Mouse (Mus musculus): Measurements from ENCODE around the gene Snrnp40. TPM values are rescaled to one million over a fixed set of nuclear protein-coding genes. Genes with fewer than 3 reads are reported as not detected.

Gene Snrnp40
- 10 to 100 TPM; 23.6 to 28.2 (median 27.6) TPM for total RNA-seq (2022)

DNA sequence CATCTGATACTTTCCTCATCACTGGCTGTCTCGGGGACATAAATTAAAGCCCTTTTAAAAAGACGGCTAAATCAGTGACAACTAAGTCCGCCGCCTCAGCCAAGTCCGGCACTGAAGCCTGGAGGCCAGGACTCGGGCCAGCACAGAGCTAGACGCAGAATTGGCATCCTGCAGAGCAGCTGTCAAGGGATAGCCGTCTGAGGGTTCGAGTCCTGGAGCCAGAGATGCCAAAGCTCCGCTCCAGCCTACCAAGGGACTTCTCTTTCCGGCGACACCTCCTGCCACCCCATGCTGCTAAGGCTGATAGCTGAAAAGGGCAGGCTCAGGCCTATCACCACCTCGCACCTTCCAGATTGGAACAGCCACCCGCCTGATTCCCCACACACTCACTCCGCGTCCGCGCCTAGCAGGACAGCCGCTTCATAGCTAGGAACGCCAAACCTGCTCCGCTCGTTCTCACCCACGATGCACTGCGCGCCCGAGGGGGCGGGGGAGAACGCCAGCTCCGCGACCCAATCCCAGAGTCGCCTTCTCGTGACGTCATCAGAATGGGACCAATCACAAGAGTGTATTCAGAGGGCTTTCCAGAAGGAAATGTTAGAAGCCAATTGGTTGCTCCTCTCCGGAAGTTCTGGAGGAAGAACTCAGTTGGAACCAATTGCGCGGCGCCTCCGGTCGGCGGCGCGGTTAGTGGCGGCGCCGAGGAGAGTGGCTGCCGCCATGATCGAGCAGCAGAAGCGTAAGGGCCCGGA is at the start of gene Snrnp40, which contains the start of gene Zcchc17:
Gene Snrnp40, plus strand, starts transcription at position 647 of the 752 bp plus-strand sequence.
Gene Zcchc17, minus strand, starts transcription at position 458 of the 752 bp plus-strand sequence.
- DNase-seq (ENCODE audit: low spot score in 2 of 2) = peak; percentile 93 to 99

DNA sequence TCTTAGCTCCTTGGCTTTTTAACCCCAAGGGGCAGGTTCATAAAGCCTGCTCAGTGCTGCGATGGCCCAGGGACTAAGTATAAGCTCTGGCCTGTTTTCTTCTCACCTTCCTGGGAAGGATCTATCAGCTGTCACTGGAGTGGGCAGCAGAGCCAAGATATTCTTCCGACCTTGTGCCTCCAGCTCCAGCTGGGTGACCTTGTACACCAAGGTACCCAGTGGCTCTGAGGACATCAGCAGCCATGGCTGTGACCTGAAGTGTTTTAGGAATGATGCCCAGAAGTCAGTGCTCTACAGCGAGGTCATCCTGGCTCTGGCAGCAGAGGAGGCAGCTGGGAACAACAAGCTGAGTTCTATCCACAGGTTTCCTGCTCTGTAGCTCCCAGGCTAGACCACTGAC is 47.4 kb upstream of the Snrnp40 start:
- no peak for DNase-seq (ENCODE audit: low spot score in 2 of 2)

DNA sequence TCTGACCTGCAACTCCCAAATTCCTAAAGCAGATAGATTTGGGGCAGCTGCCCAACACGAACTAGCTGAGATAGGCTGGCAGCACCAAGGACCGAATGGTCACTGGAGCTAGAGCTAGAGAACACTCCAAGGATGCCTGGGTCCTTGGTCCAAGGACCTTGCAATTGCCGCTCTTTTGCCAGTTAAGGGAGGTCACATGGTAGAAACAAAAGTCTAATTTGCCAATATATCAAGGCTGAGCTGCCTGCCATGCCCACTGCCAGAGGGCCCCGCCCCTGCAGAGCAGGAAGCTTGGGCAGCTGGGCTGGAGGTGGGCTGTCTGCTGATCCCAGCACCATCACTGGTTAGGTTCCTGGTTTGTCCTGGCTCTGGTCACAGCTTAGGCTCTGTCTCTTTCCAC is 46.4 kb upstream of the Snrnp40 start:
- DNase-seq (ENCODE audit: low spot score in 2 of 2) = no peak

DNA sequence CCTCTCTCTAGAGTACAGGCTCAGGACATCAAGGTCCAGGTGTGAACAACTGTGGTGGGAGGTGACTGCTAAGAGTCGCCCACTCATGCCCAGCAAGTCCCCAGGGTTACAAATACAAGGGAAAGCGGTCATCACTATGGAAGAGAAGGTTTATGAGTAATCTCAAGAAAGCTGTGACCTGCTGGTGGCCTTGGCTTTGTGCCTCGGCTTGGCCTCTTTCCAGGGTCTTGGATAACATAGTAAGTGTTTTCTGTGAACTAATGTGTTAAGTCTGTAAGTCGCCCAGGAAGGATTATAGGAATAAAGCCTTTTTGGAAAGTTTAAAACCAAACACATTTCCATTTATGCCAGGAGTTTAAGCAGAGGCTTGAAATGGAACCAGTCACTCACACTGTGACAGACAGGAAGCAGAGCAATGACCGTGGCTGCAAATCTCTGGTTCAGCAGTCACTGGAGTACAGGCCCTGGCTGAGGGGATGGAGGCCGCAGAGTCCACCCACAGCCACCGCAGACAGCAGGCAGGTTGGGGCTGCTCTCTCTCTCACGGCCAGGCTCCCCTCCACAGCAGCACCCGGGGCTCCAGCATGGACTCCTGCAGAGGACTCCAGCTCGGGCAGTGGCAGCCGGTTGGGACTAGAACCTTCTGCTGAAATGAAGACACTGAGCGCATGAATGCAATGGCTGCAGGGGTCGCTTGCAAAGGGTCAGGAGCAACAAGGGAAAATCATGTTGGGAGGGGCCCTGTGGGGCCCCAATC is 44.0 kb upstream of the Snrnp40 start:
- DNase-seq (ENCODE audit: low spot score in 2 of 2) = no peak

DNA sequence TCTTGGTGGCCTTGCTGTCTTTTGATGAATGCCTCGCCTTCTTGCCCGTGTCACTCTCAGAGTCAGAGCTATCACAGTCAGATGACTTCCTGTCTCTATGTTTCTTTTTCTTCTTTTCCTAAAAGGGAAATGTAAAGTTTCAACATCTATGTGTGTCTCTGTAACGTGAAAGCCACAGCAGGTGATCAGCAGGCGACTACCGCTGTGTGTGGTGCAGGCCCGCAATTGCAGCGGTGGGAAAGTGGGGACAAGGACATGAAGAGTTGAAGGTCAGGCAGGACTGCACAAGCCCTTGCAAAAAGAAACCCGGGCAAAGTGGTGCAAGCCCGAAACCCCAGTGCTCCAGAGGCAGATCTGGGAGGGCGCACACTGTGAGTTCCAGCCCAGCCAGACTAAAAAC is 43.2 kb upstream of the Snrnp40 start:
- no peak for DNase-seq (ENCODE audit: low spot score in 2 of 2)

DNA sequence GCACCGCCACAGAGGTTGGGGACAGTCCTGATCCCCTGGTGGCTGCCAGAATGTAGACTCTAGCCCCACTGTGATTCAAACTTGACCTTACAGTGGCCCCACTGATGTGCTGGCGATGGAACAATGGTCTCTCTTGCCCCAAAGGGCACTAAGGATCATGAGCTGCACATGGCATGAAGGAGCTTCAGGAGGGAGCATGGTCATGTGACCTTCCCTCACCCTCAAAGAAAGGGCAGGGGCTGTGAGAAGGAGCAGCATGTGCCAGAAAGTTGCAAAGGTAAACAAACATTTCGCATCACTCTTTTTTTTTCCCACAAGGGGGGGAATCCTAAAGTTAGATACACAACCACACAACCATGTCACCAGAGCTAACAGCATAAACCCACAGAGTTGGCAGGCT is 41.8 kb upstream of the Snrnp40 start:
- DNase-seq (ENCODE audit: low spot score in 2 of 2) = no peak

DNA sequence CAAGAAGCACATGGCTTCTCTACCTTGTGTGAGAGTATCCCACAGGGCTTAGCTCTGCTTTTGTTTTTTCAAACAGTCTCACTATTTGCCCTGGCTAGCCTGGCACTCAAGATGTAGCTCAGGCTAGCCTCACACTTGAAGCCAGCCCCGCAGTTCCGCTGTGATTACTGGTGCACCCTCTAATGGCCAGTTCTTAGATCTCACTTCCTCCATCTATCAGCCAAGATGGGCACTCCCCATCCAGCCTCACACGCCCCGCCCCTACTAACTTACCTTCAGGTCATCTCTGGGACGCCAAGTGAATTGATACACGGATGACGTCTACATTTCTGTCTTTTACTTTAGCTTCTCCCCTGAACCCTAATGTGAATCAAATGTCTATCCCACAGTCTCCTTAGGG is 40.4 kb upstream of the Snrnp40 start:
- DNase-seq (ENCODE audit: low spot score in 2 of 2) = no peak

DNA sequence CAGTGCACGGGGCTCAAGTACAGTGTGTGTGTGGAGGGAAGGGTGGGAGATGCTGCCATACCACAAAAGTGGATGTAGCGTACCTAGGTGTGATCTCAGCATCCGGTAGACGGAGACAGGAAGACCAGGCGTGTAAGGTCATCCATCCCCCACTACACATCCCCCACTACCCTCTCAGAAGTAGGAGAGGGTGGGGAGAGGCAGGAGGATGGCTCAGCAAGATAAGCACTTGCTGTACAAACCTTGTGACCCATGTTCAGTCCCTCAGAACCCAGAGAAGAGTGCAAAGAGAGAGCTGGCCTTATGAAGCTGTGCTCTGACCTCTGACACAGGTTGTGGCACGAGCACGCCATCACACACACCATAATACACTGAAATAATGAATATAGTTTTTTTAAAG is 38.3 kb upstream of the Snrnp40 start:
- DNase-seq (ENCODE audit: low spot score in 2 of 2) = no peak

DNA sequence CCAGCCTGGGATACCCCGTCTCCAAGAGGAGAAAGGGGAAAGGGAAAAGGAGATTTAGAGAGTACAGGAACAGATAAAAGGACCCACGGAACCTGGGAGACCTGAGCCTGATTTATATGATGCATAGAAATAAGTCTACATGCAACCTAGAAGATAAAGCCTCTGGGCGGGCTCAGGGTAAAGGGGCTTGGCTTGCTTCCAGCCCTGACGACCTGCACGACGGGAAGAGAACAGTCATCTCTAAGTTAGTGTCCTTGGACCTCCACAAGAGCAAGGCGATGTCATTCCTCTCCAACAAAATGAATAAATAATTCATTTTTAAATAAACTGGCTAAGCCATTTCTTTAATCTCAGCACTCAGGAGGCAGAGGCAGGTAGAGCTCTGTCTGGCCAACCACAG is 37.4 kb upstream of the Snrnp40 start:
- no peak for DNase-seq (ENCODE audit: low spot score in 2 of 2)

DNA sequence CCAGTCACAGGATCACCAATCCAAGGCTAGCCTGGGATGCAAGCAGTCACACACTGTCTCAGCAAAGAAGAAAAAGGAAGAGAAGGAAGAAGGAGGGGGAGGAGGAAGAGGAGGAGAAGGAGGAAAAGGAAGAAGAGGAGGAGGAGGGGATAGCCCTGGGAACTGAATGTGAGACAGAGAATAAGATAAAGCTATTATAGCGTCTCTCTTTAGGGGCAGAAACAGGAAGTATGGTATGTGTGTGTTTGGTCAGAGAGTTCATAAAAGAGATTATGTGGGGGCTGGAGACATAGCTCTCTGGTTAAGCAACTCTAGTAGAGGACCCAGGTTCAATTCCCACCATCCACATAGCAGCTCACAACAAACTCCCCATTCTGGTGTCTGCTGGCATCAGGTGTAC is 36.8 kb upstream of the Snrnp40 start:
- no peak for DNase-seq (ENCODE audit: low spot score in 2 of 2)

DNA sequence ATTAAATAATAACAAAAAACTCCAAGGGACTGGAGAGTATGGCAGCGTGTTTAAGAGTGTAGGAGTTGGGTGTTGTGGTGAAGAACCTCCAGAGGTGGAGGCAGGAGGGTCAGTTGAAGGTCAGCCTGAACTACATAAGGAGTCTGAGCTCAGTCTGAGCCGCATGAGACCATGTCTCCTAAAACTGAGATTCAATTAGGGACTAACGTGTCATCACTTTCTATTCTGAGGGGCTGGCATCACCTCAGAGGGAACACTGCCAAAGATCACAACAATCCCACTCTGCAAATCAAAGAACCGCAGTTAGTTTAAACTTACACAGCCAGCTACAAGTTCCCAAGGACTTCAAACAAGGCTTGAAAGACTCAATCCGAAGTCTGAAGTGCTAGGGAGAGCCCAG is 36.3 kb upstream of the Snrnp40 start:
- no peak for DNase-seq (ENCODE audit: low spot score in 2 of 2)

DNA sequence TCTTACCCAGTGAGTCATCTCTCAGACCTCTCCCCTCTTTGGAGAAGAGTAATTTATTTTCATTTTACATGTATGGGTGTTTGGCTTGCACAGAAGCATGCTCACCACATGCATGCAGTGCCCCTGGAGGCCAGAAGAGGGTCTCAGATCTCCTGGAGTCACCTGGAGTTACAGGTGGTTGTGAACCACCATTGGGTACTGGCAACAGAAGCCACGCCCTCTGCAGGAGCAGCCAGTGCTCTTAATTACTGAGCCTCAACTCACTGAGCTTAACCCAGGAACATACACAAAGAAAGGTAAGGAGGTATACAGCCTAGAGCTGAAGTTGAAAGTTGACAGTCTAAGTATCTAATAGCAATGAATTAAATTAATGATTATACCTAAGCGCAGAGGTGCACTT is 34.5 kb upstream of the Snrnp40 start:
- DNase-seq (ENCODE audit: low spot score in 2 of 2) = no peak

DNA sequence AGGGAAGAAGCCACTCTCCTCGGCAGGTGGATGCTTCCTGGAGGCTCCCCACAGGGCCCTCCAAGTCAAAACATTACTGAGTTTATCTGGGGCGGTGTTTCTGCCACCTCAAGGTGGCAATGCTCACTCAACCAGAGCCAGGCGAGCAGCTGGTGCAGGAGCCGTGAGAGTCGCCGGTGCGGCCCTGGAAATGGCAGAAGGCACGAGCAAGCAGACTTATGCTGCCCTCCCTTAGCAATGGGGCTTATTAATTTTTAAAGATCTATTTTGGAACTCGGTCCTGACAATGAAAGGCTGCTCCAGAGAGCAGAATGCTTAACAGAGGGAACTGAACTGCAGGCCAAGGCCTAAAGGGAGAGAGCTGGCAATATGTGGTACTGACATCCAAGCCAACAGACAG is 32.6 kb upstream of the Snrnp40 start:
- DNase-seq (ENCODE audit: low spot score in 2 of 2) = no peak

DNA sequence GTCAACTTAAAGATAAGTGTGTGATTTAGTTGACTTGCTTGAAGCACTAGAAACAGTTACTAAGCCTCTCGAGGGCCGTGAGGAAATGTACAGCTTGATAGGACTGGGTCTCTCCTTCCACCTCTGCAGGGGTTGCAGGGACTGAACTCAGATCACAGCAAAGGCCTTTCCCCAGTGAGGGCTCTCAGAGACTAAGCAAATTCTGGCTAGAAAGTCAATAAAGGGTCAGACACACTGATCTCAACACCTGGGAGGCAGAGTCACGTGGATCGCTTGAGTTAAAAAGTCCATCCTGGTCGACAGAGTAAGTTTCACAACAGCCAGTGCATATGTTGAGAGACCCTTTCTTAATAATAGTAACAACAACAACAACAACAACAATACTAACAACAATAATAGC is 24.1 kb upstream of the Snrnp40 start:
- DNase-seq (ENCODE audit: low spot score in 2 of 2) = no peak

DNA sequence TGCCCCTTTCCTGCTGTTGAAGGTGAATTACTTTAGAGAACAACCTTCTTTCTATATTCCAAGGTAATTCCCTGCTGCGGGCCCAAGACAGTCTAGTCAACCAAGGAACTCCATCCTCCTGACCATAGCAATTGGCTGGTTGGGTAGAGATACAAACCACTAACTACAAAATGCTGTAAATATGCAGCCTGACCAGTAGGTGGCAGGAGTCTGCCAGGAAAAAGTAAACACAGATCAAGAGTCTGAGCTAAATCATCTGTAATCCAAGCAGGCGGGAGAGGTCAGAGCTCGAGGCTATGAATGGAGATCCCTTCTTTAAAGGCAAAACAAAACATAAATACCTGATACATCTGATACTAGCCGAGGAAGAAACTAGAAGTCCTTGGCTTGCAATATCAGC is 18.2 kb upstream of the Snrnp40 start:
- no peak for DNase-seq (ENCODE audit: low spot score in 2 of 2)

DNA sequence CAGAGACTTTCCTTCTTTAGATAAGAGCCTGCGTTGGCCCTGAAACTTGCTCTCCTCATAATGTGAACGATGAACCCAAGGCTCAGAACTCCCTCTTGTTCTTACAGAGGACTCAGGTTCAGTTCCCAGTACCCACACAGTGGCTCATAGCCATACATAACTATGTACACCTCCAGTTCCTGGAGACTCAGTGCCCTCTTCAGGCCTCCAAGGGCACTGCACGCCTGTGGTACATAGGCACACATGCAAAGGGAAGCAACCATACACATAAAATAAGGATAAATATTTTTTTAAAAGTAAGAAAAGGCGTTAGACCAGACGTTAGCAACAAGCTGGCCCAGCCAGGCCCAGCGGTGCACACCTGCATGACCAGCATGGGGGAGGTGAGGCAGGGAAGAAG is 10.3 kb upstream of the Snrnp40 start:
- DNase-seq (ENCODE audit: low spot score in 2 of 2) = no peak

DNA sequence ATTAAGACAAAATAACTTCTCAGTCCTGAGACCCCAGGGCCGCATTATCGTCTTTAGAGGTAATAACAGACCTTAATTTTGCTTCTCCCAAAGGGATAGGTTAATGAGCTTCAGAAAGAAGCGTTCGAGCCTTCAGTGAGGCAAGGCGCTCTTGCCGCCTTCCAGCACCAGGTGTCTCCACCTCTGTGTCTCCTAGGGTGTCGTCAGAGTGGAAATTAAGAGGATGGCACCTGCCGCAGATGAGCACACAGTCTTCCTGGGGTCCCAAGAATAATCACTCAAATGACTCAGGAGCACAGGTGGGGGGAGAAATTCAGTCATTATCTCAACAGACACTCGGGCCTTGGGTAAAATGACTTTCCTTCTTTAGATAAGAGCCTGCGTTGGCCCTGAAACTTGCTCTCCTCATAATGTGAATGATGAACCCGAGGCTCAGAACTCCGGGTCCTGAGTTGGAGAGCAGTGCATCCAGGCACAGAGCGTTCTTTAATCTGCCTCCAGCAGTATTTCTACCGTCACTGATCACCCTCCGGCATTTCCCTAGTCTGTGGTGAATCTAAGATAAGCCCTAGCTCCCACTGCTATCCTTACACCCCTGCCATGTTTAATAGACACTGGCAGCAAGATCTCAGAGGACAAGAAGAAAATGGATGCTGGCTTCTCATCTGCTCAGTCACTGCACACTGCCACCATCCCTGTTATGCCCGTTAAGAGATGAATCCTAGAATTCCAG is 9.1 kb upstream of the Snrnp40 start:
- no peak for DNase-seq (ENCODE audit: low spot score in 2 of 2)

DNA sequence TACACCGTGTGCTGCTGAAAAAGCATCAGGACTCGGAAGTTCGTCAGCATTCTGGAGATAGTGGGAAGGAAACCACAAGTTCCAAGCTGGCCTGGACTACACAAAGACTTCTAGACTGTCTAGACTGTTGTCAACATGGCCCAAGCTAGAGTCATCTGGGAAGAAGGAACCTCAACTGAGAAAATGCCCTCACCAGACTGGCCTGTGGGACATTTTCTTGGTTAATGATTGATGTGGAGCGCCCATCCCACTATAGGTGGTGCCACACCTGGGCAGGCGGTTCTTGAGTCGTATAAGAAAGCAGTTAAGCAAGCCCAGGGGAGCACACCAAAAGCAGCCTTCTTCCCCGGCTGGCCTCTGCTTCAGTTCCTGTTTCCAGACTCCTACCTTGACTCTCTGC is 7.3 kb upstream of the Snrnp40 start:
- DNase-seq (ENCODE audit: low spot score in 2 of 2) = no peak

DNA sequence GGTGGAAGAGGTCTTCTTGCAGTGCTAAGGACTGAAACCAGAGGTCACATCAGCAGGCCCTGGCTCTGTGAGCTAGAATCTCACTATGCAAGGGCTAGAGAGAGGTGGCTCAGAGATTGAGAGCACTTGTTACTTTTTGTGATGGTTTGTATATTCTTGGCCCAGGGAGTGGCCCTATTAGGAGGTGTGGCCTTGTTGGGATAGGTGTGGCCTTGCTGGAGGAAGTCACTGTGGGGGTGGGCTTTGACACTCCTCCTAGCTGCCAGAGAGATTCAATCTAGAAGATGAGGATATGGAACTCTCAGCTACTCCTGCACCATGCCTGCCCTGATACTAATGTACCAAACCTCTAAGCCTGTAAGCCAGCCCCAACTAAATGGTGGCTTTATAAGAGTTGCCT is 2.0 kb upstream of the Snrnp40 start:
- DNase-seq (ENCODE audit: low spot score in 2 of 2) = no peak

DNA sequence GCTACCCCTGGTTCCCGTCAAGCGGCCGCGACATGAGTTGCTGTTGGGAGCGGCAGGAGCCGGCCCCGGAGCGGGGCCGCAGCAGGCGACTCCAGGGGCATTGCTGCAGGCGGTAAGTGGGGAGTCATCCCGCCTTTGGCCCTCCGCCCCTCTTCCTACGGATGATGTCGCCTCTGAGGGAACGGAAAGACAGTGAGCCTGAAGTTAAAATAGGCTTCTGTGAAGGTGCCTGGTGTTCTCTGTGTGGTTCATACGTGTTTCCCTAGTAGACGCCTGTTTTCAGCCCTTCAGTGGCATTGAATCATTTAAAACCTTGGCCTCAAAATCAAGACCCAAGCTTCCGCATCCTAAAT is 282 bp downstream of the Snrnp40 start:
- no peak for DNase-seq (ENCODE audit: low spot score in 2 of 2)

DNA sequence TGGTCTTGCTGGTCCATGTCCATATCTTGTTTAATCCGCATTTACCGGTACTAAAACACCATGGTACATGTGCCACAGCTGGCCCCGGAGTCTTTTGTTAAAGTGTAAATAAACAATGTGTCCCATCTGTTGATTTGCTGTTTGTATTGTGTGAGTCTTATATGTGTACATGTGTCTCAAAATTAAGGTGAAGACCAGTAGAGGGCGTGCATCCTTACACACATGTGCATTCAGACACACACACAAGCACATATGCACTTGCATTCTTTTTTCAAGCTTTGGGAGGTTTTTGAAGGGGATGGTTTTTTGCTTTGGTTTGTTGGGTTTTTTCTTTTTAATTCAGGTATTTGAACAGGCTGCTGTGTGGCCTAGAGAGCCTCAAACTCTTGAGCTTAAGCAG is 16.7 kb downstream of the Snrnp40 start:
- DNase-seq (ENCODE audit: low spot score in 2 of 2) = no peak

DNA sequence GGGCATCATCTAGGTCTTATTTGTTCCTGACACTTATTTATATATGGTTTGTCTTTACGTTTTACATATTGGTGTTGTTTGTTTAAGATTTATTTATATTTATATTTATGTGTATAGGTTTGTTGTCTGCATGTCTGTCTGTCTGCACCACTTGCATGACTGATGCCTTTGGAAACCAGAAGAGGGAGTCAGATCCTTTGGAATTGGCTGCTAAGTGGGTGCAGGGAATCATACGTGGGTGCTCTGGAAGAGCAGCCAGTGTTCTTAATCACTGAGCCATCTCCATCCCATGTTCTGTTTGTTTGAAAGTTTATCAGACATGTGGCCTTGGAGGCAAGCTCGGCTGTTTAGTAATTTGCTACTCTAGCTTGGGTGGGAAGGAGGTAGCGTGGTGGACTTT is 17.6 kb downstream of the Snrnp40 start:
- DNase-seq (ENCODE audit: low spot score in 2 of 2) = no peak
